10 mouse cellular contexts compared by ENCODE assay signal in genomic region chr16:4472687-4473086, GRCm38 (mm10). TPM values are rescaled to one million over a fixed set of nuclear protein-coding genes. Genes with fewer than 3 reads are reported as not detected.
A peak's percentile ranks its signal among the peaks of the same experiment; 100 is the strongest.
DNase-seq lines count a peak whose midpoint lies in the region; ATAC-seq and TF ChIP-seq lines count a peak whose summit lies in the region.
"Had no signal": no experiment of that assay in that cellular context is flagged by ENCODE, and none has a peak within 500 bp of the region (broad histone marks: within the 10 kb centered on the region; RNA-seq: fewer than 3 reads in every experiment).

No protein-coding gene starts in this region.

- H3K4me2 ChIP-seq in intestine, postnatal 0 days (replicated peaks; ENCODE audit: low read depth), result peak overlapping the region; percentile 27; the same call in 1 of the 2 replicates
- no peak overlapping the region for H3K4me2 ChIP-seq in intestine, embryonic 16.5 days (ENCODE audit: low read depth, low read length)
- H3K4me2 ChIP-seq in hindbrain, embryonic 13.5 days, result no peak overlapping the region
- H3K4me2 ChIP-seq: heart, embryonic 13.5 days; limb, embryonic 12.5 days had no signal

- H3K36me3 ChIP-seq in intestine, postnatal 0 days (ENCODE audit: control insufficient read depth, insufficient read depth), result no peaks in the 10 kb centered on the region
- H3K36me3 ChIP-seq in intestine, embryonic 16.5 days (ENCODE audit: control insufficient read depth, insufficient read depth, low read length), result no peaks in the 10 kb centered on the region
- no peaks in the 10 kb centered on the region for H3K36me3 ChIP-seq in hindbrain, embryonic 13.5 days
- H3K36me3 ChIP-seq: heart, embryonic 13.5 days; limb, embryonic 12.5 days had no signal

- peaks cover 16% of the 10 kb centered on the region; the same call in 1 of the 2 replicates for H3K4me1 ChIP-seq in intestine, postnatal 0 days (replicated peaks; ENCODE audit: control insufficient read depth, insufficient read depth, low read length)
- peaks cover 9% of the 10 kb centered on the region; the same call in 1 of the 2 replicates for H3K4me1 ChIP-seq in intestine, embryonic 16.5 days (ENCODE audit: control insufficient read depth, insufficient read depth, low read length)
- peaks cover 6% of the 10 kb centered on the region for H3K4me1 ChIP-seq in hindbrain, embryonic 13.5 days (replicated peaks)

- no peak overlapping the region for H3K27ac ChIP-seq in intestine, postnatal 0 days (ENCODE audit: low read depth, low read length)
- H3K27ac ChIP-seq in intestine, embryonic 16.5 days (ENCODE audit: low read length), result no peak overlapping the region
- H3K27ac ChIP-seq in left cerebral cortex, adult 2 months, result peak overlapping the region; percentile 94
- H3K27ac ChIP-seq in hindbrain, embryonic 13.5 days, result no peak overlapping the region
- H3K27ac ChIP-seq: heart, embryonic 13.5 days; limb, embryonic 12.5 days had no signal

- H3K27me3 ChIP-seq in intestine, postnatal 0 days (replicated peaks; ENCODE audit: control insufficient read depth, insufficient read depth, low read length), result no peaks in the 10 kb centered on the region
- no peaks in the 10 kb centered on the region for H3K27me3 ChIP-seq in intestine, embryonic 16.5 days (replicated peaks; ENCODE audit: control insufficient read depth, insufficient read depth, low read length)
- H3K27me3 ChIP-seq in hindbrain, embryonic 13.5 days, result no peaks in the 10 kb centered on the region
- H3K27me3 ChIP-seq: heart, embryonic 13.5 days; limb, embryonic 12.5 days had no signal

- no peak for ATAC-seq in intestine, postnatal 0 days
- no peak for ATAC-seq in intestine, embryonic 16.5 days
- ATAC-seq in hindbrain, embryonic 13.5 days (ENCODE audit: low FRiP score), result no peak
- no peak for ATAC-seq in megakaryocyte-erythroid progenitor cell, adult 5-6 weeks (replicated peaks; ENCODE audit: low FRiP score, low TSS enrichment, poor library complexity, severe bottlenecking)

- DNase-seq in gastrocnemius, adult 18-20 months (ENCODE audit: low spot score), result peak; percentile 70
- DNase-seq in left cerebral cortex, adult 2 months (ENCODE audit: extremely low spot score in 1 of 2, low spot score in 2 of 2), result peak; percentile 69 to 78
- DNase-seq in right cerebral cortex, postnatal 25 days, result peak; percentile 85
- no peak for DNase-seq in spleen, adult 12 weeks (ENCODE audit: low spot score)

- H3K9me3 ChIP-seq in intestine, postnatal 0 days (ENCODE audit: control insufficient read depth), result no peaks in the 10 kb centered on the region
- no peaks in the 10 kb centered on the region for H3K9me3 ChIP-seq in intestine, embryonic 16.5 days (ENCODE audit: control insufficient read depth, low read length)
- no peaks in the 10 kb centered on the region for H3K9me3 ChIP-seq in hindbrain, embryonic 13.5 days
- H3K9me3 ChIP-seq: heart, embryonic 13.5 days; limb, embryonic 12.5 days had no signal

- 47% methylated on average over 3 of the region's 3 CpGs for WGBS in intestine, postnatal 0 days
- WGBS in intestine, embryonic 16.5 days, result 52% methylated on average over 3 of the region's 3 CpGs
- WGBS in hindbrain, embryonic 13.5 days, result 75% methylated on average over 3 of the region's 3 CpGs

- no peak overlapping the region for H3K9ac ChIP-seq in intestine, postnatal 0 days (ENCODE audit: low read depth, low read length)
- H3K9ac ChIP-seq in intestine, embryonic 16.5 days (ENCODE audit: low read depth, low read length), result no peak overlapping the region
- no peak overlapping the region for H3K9ac ChIP-seq in hindbrain, embryonic 13.5 days
- H3K9ac ChIP-seq: heart, embryonic 13.5 days; limb, embryonic 12.5 days had no signal

- H3K4me3 ChIP-seq in intestine, postnatal 0 days (ENCODE audit: low read depth, low read length), result no peak overlapping the region
- no peak overlapping the region for H3K4me3 ChIP-seq in intestine, embryonic 16.5 days (ENCODE audit: low read length)
- no peak overlapping the region for H3K4me3 ChIP-seq in left cerebral cortex, adult 2 months
- H3K4me3 ChIP-seq in hindbrain, embryonic 13.5 days, result no peak overlapping the region
- H3K4me3 ChIP-seq: heart, embryonic 13.5 days; limb, embryonic 12.5 days had no signal

- intact Hi-C loops in left cerebral cortex, adult 2 months (cut with DNase I), result loop anchor here (1.0 to 2.0 kb wide), 3 partner anchors 16 to 52 kb away; partner anchors contain the start of gene Adcy9

- no peak for TF ChIP-seq CTCF in intestine, postnatal 0 days (IDR thresholded peaks at IDR 0.05; ENCODE audit: low read depth)
- TF ChIP-seq CTCF in left cerebral cortex, adult 2 months (IDR thresholded peaks at IDR 0.05), result no peak

RNA-seq across cellular contexts. Expression of gene Adcy9, which starts 52.4 kb away (rescaled TPM):
- polyA plus RNA-seq in intestine, postnatal 0 days (2015; fragmentation: Nextera tagmentation; extraction: Ambion mirVana), result 1.5 and 2.1 TPM in 2 replicates
- polyA plus RNA-seq in intestine, embryonic 16.5 days (2015; fragmentation: Nextera tagmentation; extraction: Ambion mirVana), result 1.2 and 1.3 TPM in 2 replicates
- 10 to 100 TPM; 33.7 to 36.2 TPM for total RNA-seq in gastrocnemius, adult 18-20 months (2021)
- total RNA-seq in left cerebral cortex, adult 2 months (2021), result 10 to 100 TPM; 73.3 to 80.4 TPM
- polyA plus RNA-seq in hindbrain, embryonic 13.5 days (2015; fragmentation: Nextera tagmentation; extraction: Ambion mirVana), result 2.6 and 2.8 TPM in 2 replicates
- total RNA-seq in megakaryocyte-erythroid progenitor cell, adult 5-6 weeks (2014; fragmentation: Nextera tagmentation), result 3.3 and 7.0 TPM in 2 replicates
- total RNA-seq in megakaryocyte-erythroid progenitor cell, adult 5-6 weeks (2017), result 4.7 and 6.5 TPM in 2 replicates

Comparison
In these comparisons a context has a peak if more than half of its experiments do, and no peak if none do; other contexts are left out.
1. RNA of gene Adcy9, which starts 52.4 kb away (total RNA-seq): 73.3 to 80.4 TPM in left cerebral cortex, adult 2 months and 33.7 to 36.2 TPM in gastrocnemius, adult 18-20 months; 3.3 to 7.0 TPM in megakaryocyte-erythroid progenitor cell, adult 5-6 weeks; every median in the first group is over 4 times any median in the second.